Mouse (Mus musculus): ENCODE data around the gene Ccnk. TPM values are rescaled to one million over a fixed set of nuclear protein-coding genes. Genes with fewer than 3 reads are reported as not detected.

Ccnk gene
- polyA plus RNA-seq, 1 experiment from 2014 or later, result 3.3 TPM

DNA sequence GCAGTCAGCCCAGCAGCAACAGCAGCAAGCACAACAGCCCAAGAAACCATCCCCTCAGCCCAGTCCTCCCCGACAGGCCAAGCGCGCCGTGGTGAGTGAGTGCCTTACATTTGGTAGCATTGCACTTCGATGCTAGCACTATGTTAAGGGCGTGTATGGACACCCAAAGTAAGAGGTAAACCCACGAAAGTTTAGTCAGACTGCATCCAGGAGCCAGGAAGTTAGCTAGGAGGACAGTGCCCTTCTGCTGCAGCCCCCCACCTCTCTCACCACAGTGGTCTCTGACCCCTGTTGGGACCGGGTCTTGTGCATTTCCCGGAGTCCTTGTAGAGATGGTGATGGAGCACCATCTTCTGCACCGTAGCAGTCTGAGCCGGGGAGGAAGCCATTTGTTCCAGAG is 16.4 kb downstream of the Ccnk start:
- H3K4me1 ChIP-seq (replicated peaks), result no peaks in the 10 kb centered on the region
- ATAC-seq (ENCODE audit: insufficient number of reproducible peaks, insufficient read depth, low FRiP score, low TSS enrichment, low read depth), result no peak
- no peak overlapping the region for H3K27ac ChIP-seq
- H3K4me3 ChIP-seq (replicated peaks), result no peak overlapping the region
- H3K9ac ChIP-seq (replicated peaks), result no peak overlapping the region
- H3K4me2 ChIP-seq, result no peak overlapping the region
- H3K9me3 ChIP-seq, result no peaks in the 10 kb centered on the region
- H3K36me3 ChIP-seq, result peaks cover 100% of the 10 kb centered on the region
- 94% methylated on average over 11 of the region's 11 CpGs for WGBS
- H3K27me3 ChIP-seq, result no peaks in the 10 kb centered on the region

DNA sequence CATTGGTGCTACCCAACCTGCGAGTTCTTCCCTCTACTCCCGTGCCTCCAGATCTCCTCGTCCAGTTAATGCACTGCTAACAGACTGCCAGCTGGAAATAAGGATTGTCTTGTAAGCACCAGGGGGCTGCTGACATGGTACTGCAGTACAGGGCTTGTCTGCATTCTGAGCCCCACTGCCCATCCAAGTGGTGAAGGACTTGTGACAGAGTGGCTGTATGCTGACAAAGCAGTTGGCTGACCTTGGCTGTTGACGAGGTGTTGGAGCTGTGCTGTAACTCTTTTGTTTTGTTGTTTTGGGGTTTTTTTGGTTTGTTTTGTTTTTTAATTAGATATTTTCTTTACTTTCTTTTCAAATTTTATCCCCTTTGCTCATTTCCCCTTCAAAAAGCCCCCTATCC is 19.1 kb downstream of the Ccnk start:
- Histone ChIP-seq H3K9ac (replicated peaks) (no peak overlapping the region), H3K27ac (no peak overlapping the region), H3K36me3 (peaks cover 100% of the 10 kb centered on the region), H3K9me3 (no peaks in the 10 kb centered on the region), H3K27me3 (no peaks in the 10 kb centered on the region), H3K4me3 (replicated peaks) (no peak overlapping the region), H3K4me2 (no peak overlapping the region), H3K4me1 (replicated peaks) (no peaks in the 10 kb centered on the region)
- 91% methylated on average over 4 of the region's 4 CpGs for WGBS
- ATAC-seq (ENCODE audit: insufficient number of reproducible peaks, insufficient read depth, low FRiP score, low TSS enrichment, low read depth), result no peak

- no peak overlapping the region for H3K27ac ChIP-seq
- peaks cover 98% of the 10 kb centered on the region for H3K36me3 ChIP-seq
- H3K9me3 ChIP-seq, result no peaks in the 10 kb centered on the region
- no peaks in the 10 kb centered on the region for H3K4me1 ChIP-seq (replicated peaks)
- no peak overlapping the region for H3K9ac ChIP-seq (replicated peaks)
- H3K27me3 ChIP-seq, result no peaks in the 10 kb centered on the region
- 97% methylated on average over 1 of the region's 1 CpGs for WGBS
- ATAC-seq (ENCODE audit: insufficient number of reproducible peaks, insufficient read depth, low FRiP score, low TSS enrichment, low read depth), result no peak
- H3K4me3 ChIP-seq (replicated peaks), result no peak overlapping the region
- H3K4me2 ChIP-seq, result no peak overlapping the region
Observed at GRCm38 (mm10) chr12:108200094-108200493, 20.7 kb downstream of the Ccnk start.

GRCm38 (mm10) chr12:108203895-108204294 is 24.5 kb downstream of the Ccnk start:
- no peak for ATAC-seq (ENCODE audit: insufficient number of reproducible peaks, insufficient read depth, low FRiP score, low TSS enrichment, low read depth)
- H3K27ac ChIP-seq, result no peak overlapping the region
- peaks cover 3% of the 10 kb centered on the region for H3K4me1 ChIP-seq (replicated peaks)
- peaks cover 82% of the 10 kb centered on the region for H3K36me3 ChIP-seq
- H3K27me3 ChIP-seq, result no peaks in the 10 kb centered on the region
- no peak overlapping the region for H3K4me2 ChIP-seq
- H3K4me3 ChIP-seq (replicated peaks), result no peak overlapping the region
- no peaks in the 10 kb centered on the region for H3K9me3 ChIP-seq
- no peak overlapping the region for H3K9ac ChIP-seq (replicated peaks)
- WGBS, result 84% methylated on average over 8 of the region's 8 CpGs

GRCm38 (mm10) chr12:108204978-108205377 is 25.6 kb downstream of the Ccnk start:
- Histone ChIP-seq H3K36me3 (peaks cover 71% of the 10 kb centered on the region), H3K27me3 (no peaks in the 10 kb centered on the region), H3K9ac (replicated peaks) (no peak overlapping the region), H3K9me3 (no peaks in the 10 kb centered on the region), H3K27ac (no peak overlapping the region), H3K4me2 (no peak overlapping the region), H3K4me1 (replicated peaks) (peaks cover 10% of the 10 kb centered on the region), H3K4me3 (replicated peaks) (no peak overlapping the region)
- ATAC-seq (ENCODE audit: insufficient number of reproducible peaks, insufficient read depth, low FRiP score, low TSS enrichment, low read depth), result no peak
- WGBS, result 86% methylated on average over 12 of the region's 12 CpGs

GRCm38 (mm10) chr12:108206641-108207040 is 27.3 kb downstream of the Ccnk start:
- Histone ChIP-seq H3K4me2 (no peak overlapping the region), H3K27me3 (no peaks in the 10 kb centered on the region), H3K27ac (no peak overlapping the region), H3K4me3 (replicated peaks) (no peak overlapping the region), H3K9me3 (no peaks in the 10 kb centered on the region), H3K36me3 (peaks cover 54% of the 10 kb centered on the region), H3K9ac (replicated peaks) (no peak overlapping the region), H3K4me1 (replicated peaks) (peaks cover 15% of the 10 kb centered on the region)
- ATAC-seq (ENCODE audit: insufficient number of reproducible peaks, insufficient read depth, low FRiP score, low TSS enrichment, low read depth), result 0 out of 2 replicates have a peak, but pooled peaks have one; percentile 34
- WGBS, result 16% methylated on average over 5 of the region's 5 CpGs

GRCm38 (mm10) chr12:108208216-108208615 is 28.8 kb downstream of the Ccnk start:
- WGBS, result 89% methylated on average over 9 of the region's 9 CpGs
- H3K9ac ChIP-seq (replicated peaks), result no peak overlapping the region
- no peaks in the 10 kb centered on the region for H3K9me3 ChIP-seq
- no peaks in the 10 kb centered on the region for H3K27me3 ChIP-seq
- H3K4me1 ChIP-seq (replicated peaks), result peaks cover 31% of the 10 kb centered on the region
- no peak overlapping the region for H3K4me3 ChIP-seq (replicated peaks)
- no peak overlapping the region for H3K27ac ChIP-seq
- peaks cover 38% of the 10 kb centered on the region for H3K36me3 ChIP-seq
- no peak for ATAC-seq (ENCODE audit: insufficient number of reproducible peaks, insufficient read depth, low FRiP score, low TSS enrichment, low read depth)
- H3K4me2 ChIP-seq, result no peak overlapping the region

DNA sequence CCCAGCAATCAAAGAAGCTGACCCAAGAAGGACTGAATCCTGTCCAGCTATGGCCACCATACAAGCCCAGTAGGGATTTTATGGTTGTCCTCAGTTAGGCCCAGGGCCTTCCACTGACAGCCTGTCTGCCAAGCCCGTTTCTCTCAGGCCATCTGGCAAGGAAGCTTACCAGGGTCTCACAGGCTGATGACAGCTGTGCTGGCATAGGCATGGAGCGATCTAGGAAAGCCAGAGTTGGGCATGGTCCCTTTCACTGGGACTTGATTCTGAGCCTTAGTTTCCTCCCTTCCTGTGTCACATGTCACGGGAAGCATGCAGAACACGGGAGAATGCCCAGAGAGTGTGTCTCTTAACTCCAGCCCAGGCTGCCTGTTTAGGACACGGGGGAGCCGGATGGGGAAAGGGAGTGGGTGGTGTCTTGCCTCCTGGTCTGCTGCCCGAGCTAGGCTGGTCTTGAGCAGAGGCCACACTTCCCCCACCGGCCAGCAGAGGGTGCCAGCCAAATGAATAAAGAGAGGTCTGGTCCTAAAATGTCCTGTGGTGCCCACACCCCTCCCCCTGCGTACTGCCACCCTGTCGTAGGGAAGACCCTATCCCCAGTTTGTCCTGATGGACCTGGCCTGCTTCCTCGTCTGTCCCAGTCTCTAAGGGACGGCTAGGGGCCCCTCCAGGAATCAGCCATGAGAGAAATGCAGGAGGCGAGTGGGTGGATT is 29.5 kb downstream of the Ccnk start:
- H3K4me2 ChIP-seq, result no peak overlapping the region
- no peaks in the 10 kb centered on the region for H3K27me3 ChIP-seq
- WGBS, result 25% methylated on average over 13 of the region's 13 CpGs
- no peak overlapping the region for H3K4me3 ChIP-seq (replicated peaks)
- peaks cover 37% of the 10 kb centered on the region for H3K4me1 ChIP-seq (replicated peaks)
- H3K36me3 ChIP-seq, result peaks cover 34% of the 10 kb centered on the region
- 0 out of 2 replicates have a peak overlapping the region, but pooled peaks have one; percentile 27 for H3K9ac ChIP-seq (replicated peaks)
- no peak overlapping the region for H3K27ac ChIP-seq
- H3K9me3 ChIP-seq, result no peaks in the 10 kb centered on the region
- ATAC-seq (ENCODE audit: insufficient number of reproducible peaks, insufficient read depth, low FRiP score, low TSS enrichment, low read depth), result no peak

DNA sequence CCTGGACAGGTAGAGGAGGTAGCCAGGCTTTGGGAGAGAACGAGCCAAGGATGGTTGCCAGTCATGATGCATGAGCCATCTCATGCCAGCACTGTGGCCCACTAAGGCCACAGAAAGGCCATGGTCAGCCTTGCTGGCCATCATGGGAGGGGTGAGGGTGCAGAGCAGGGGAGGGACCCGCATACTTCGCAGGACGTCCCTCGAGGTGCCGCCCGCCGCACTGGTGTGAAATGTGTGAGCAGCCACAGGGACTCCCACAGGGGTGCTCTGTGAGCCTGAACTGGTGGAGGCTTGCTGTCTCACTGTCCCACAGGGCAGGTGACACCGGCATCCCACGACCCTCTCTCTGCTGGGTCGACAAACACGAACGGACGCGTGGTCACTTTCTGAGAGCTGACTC is 31.2 kb downstream of the Ccnk start:
- Histone ChIP-seq H3K9me3 (no peaks in the 10 kb centered on the region), H3K9ac (replicated peaks) (no peak overlapping the region), H3K36me3 (peaks cover 17% of the 10 kb centered on the region), H3K4me2 (no peak overlapping the region), H3K27ac (no peak overlapping the region), H3K4me3 (replicated peaks) (no peak overlapping the region), H3K4me1 (replicated peaks) (peaks cover 53% of the 10 kb centered on the region), H3K27me3 (no peaks in the 10 kb centered on the region)
- no peak for ATAC-seq (ENCODE audit: insufficient number of reproducible peaks, insufficient read depth, low FRiP score, low TSS enrichment, low read depth)
- 86% methylated on average over 15 of the region's 15 CpGs for WGBS

DNA sequence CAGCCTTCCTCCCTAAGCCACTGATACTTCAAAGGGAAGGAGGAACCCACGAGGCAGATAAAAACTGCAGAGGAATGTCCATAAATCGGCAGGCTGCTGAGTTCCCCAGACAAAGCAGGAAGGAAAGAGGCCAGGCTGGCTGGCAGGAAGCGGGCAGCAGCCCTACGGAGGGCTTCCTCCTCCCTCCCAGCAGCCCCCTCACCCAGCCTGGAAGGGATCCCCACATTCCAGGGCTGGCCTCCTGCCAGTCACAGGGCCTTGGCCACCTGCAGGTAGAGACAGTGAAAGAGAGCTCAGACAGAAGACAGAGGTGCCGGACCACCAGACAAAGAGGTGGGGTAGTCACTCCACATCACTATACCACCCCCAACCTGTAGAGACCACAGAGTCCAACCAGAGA is 32.7 kb downstream of the Ccnk start:
- Histone ChIP-seq H3K4me1 (replicated peaks) (peaks cover 64% of the 10 kb centered on the region), H3K9me3 (no peaks in the 10 kb centered on the region), H3K36me3 (0 out of 2 replicates have a peak, but pooled peaks cover 4% of the 10 kb centered on the region), H3K9ac (replicated peaks) (no peak overlapping the region; the same call in 1 of the 2 replicates), H3K27ac (peak overlapping the region; percentile 72), H3K4me3 (replicated peaks) (no peak overlapping the region), H3K27me3 (no peaks in the 10 kb centered on the region), H3K4me2 (no peak overlapping the region)
- no peak for ATAC-seq (ENCODE audit: insufficient number of reproducible peaks, insufficient read depth, low FRiP score, low TSS enrichment, low read depth)
- 16% methylated on average over 5 of the region's 5 CpGs for WGBS

DNA sequence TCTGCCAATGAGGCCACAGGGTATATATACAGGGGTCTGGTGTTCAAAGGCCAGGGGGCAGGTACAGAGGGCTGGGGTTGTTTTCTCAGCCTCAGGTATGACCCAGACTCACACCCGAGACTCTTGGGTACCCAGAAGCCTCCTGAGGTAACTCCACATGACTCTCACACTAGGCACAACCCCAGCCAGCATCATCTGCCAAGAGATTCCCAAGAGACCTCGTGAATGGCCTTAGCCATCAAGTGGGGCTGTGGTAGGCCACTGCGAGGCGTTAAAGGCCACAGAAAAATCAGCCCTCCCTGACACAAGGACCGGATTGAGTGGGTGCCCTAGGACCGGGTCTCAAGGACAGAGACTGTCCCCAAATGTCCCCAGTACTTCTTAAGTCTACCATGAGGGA is 33.1 kb downstream of the Ccnk start:
- no peaks in the 10 kb centered on the region for H3K9me3 ChIP-seq
- H3K36me3 ChIP-seq, result no peaks in the 10 kb centered on the region
- 82% methylated on average over 6 of the region's 6 CpGs for WGBS
- no peak overlapping the region for H3K4me3 ChIP-seq (replicated peaks)
- no peak overlapping the region for H3K9ac ChIP-seq (replicated peaks)
- no peaks in the 10 kb centered on the region for H3K27me3 ChIP-seq
- H3K4me1 ChIP-seq (replicated peaks), result peaks cover 68% of the 10 kb centered on the region
- no peak for ATAC-seq (ENCODE audit: insufficient number of reproducible peaks, insufficient read depth, low FRiP score, low TSS enrichment, low read depth)
- peak overlapping the region; percentile 72; the same call in 1 of the 2 replicates for H3K27ac ChIP-seq
- no peak overlapping the region for H3K4me2 ChIP-seq
